Mouse (Mus musculus): Measurements from ENCODE around the gene Gm10073. TPM values are rescaled to one million over a fixed set of nuclear protein-coding genes. Genes with fewer than 3 reads are reported as not detected.
"Not testable (repeated sequence)": the region's sequence is repeated elsewhere in the genome, so short reads cannot be mapped to it uniquely, and the experiment has no call there.

Gm10073 gene
- polyA plus RNA-seq, 1 experiment: 9.8 TPM

- no peaks in the 10 kb centered on the region for H3K4me1 ChIP-seq (ENCODE audit: control insufficient read depth, insufficient read depth, low read length)
- TF ChIP-seq CTCF (IDR thresholded peaks at IDR 0.05; ENCODE audit: control insufficient read depth, insufficient read depth, insufficient replicate concordance, low read depth, low read length): no peak
- no peak for TF ChIP-seq POLR2A (IDR thresholded peaks at IDR 0.05; ENCODE audit: control insufficient read depth, low read depth, low read length)
- no peak overlapping the region for H3K27ac ChIP-seq (ENCODE audit: control insufficient read depth, insufficient read depth, low read depth, low read length)
- H3K4me3 ChIP-seq (ENCODE audit: control insufficient read depth, low read depth, low read length): no peak overlapping the region
- no peaks in the 10 kb centered on the region for H3K36me3 ChIP-seq (ENCODE audit: control insufficient read depth, insufficient read depth, low read length)
- no peaks in the 10 kb centered on the region for H3K27me3 ChIP-seq (ENCODE audit: control insufficient read depth, insufficient read depth, low read length)
Observed at GRCm38 (mm10) chr8:106615661-106616299, 42.5 kb upstream of the Gm10073 start.

GRCm38 (mm10) chr8:106614704-106615103 is 41.4 kb upstream of the Gm10073 start:
- H3K27me3 ChIP-seq (ENCODE audit: control insufficient read depth, insufficient read depth, low read length): no peaks in the 10 kb centered on the region
- H3K27ac ChIP-seq (ENCODE audit: control insufficient read depth, insufficient read depth, low read depth, low read length): no peak overlapping the region
- H3K36me3 ChIP-seq (ENCODE audit: control insufficient read depth, insufficient read depth, low read length): no peaks in the 10 kb centered on the region
- TF ChIP-seq CTCF (IDR thresholded peaks at IDR 0.05; ENCODE audit: control insufficient read depth, insufficient read depth, insufficient replicate concordance, low read depth, low read length) (no peak), POLR2A (IDR thresholded peaks at IDR 0.05; ENCODE audit: control insufficient read depth, low read depth, low read length) (no peak)
- H3K4me1 ChIP-seq (ENCODE audit: control insufficient read depth, insufficient read depth, low read length): no peaks in the 10 kb centered on the region
- H3K4me3 ChIP-seq (ENCODE audit: control insufficient read depth, low read depth, low read length): no peak overlapping the region

- Histone ChIP-seq H3K27me3 (ENCODE audit: control insufficient read depth, insufficient read depth, low read length) (no peaks in the 10 kb centered on the region), H3K4me3 (ENCODE audit: control insufficient read depth, low read depth, low read length) (no peak overlapping the region), H3K36me3 (ENCODE audit: control insufficient read depth, insufficient read depth, low read length) (no peaks in the 10 kb centered on the region), H3K27ac (ENCODE audit: control insufficient read depth, insufficient read depth, low read depth, low read length) (no peak overlapping the region), H3K4me1 (ENCODE audit: control insufficient read depth, insufficient read depth, low read length) (no peaks in the 10 kb centered on the region)
- TF ChIP-seq POLR2A (IDR thresholded peaks at IDR 0.05; ENCODE audit: control insufficient read depth, low read depth, low read length) (no peak), CTCF (IDR thresholded peaks at IDR 0.05; ENCODE audit: control insufficient read depth, insufficient read depth, insufficient replicate concordance, low read depth, low read length) (no peak)
Observed at GRCm38 (mm10) chr8:106612047-106612446, 38.8 kb upstream of the Gm10073 start.

GRCm38 (mm10) chr8:106610958-106611640 is 37.8 kb upstream of the Gm10073 start:
- Histone ChIP-seq H3K27ac (ENCODE audit: control insufficient read depth, insufficient read depth, low read depth, low read length) (no peak overlapping the region), H3K4me1 (ENCODE audit: control insufficient read depth, insufficient read depth, low read length) (no peaks in the 10 kb centered on the region), H3K27me3 (ENCODE audit: control insufficient read depth, insufficient read depth, low read length) (no peaks in the 10 kb centered on the region), H3K36me3 (ENCODE audit: control insufficient read depth, insufficient read depth, low read length) (no peaks in the 10 kb centered on the region), H3K4me3 (ENCODE audit: control insufficient read depth, low read depth, low read length) (no peak overlapping the region)
- TF ChIP-seq CTCF (IDR thresholded peaks at IDR 0.05; ENCODE audit: control insufficient read depth, insufficient read depth, insufficient replicate concordance, low read depth, low read length): no peak
- TF ChIP-seq POLR2A (IDR thresholded peaks at IDR 0.05; ENCODE audit: control insufficient read depth, low read depth, low read length): no peak

- no peaks in the 10 kb centered on the region for H3K27me3 ChIP-seq (ENCODE audit: control insufficient read depth, insufficient read depth, low read length)
- no peak for TF ChIP-seq POLR2A (IDR thresholded peaks at IDR 0.05; ENCODE audit: control insufficient read depth, low read depth, low read length)
- no peak for TF ChIP-seq CTCF (IDR thresholded peaks at IDR 0.05; ENCODE audit: control insufficient read depth, insufficient read depth, insufficient replicate concordance, low read depth, low read length)
- no peaks in the 10 kb centered on the region; the same call in 1 of the 2 replicates for H3K4me1 ChIP-seq (ENCODE audit: control insufficient read depth, insufficient read depth, low read length)
- H3K4me3 ChIP-seq (ENCODE audit: control insufficient read depth, low read depth, low read length): no peak overlapping the region
- no peaks in the 10 kb centered on the region for H3K36me3 ChIP-seq (ENCODE audit: control insufficient read depth, insufficient read depth, low read length)
- H3K27ac ChIP-seq (ENCODE audit: control insufficient read depth, insufficient read depth, low read depth, low read length): no peak overlapping the region
Observed at GRCm38 (mm10) chr8:106609076-106609903, 36.0 kb upstream of the Gm10073 start.

GRCm38 (mm10) chr8:106608425-106608824 is 35.2 kb upstream of the Gm10073 start:
- Histone ChIP-seq H3K27ac (ENCODE audit: control insufficient read depth, insufficient read depth, low read depth, low read length) (no peak overlapping the region), H3K27me3 (ENCODE audit: control insufficient read depth, insufficient read depth, low read length) (no peaks in the 10 kb centered on the region), H3K4me3 (ENCODE audit: control insufficient read depth, low read depth, low read length) (no peak overlapping the region), H3K36me3 (ENCODE audit: control insufficient read depth, insufficient read depth, low read length) (no peaks in the 10 kb centered on the region), H3K4me1 (ENCODE audit: control insufficient read depth, insufficient read depth, low read length) (peaks cover 7% of the 10 kb centered on the region; the same call in 1 of the 2 replicates)
- TF ChIP-seq POLR2A (IDR thresholded peaks at IDR 0.05; ENCODE audit: control insufficient read depth, low read depth, low read length) (no peak), CTCF (IDR thresholded peaks at IDR 0.05; ENCODE audit: control insufficient read depth, insufficient read depth, insufficient replicate concordance, low read depth, low read length) (no peak)

- peaks cover 11% of the 10 kb centered on the region for H3K4me1 ChIP-seq (ENCODE audit: control insufficient read depth, insufficient read depth, low read length)
- H3K36me3 ChIP-seq (ENCODE audit: control insufficient read depth, insufficient read depth, low read length); H3K4me3 ChIP-seq (ENCODE audit: control insufficient read depth, low read depth, low read length); H3K27me3 ChIP-seq (ENCODE audit: control insufficient read depth, insufficient read depth, low read length); H3K27ac ChIP-seq (ENCODE audit: control insufficient read depth, insufficient read depth, low read depth, low read length): not testable (repeated sequence)
Observed at GRCm38 (mm10) chr8:106607783-106608182, 34.5 kb upstream of the Gm10073 start.

All from testis, adult 2 months (tissue).